Mouse (Mus musculus): ENCODE measurements around the gene Gm21748.
"Not testable (repeated sequence)": the region's sequence is repeated elsewhere in the genome, so short reads cannot be mapped to it uniquely, and the experiment has no call there.

Gm21748 gene

GRCm38 (mm10) chrY:90839077-90839476 lies at the start of gene Gm21748:
Gene Gm21748, minus strand, starts transcription at chrY:90839177.
- not testable (repeated sequence) for DNase-seq (ENCODE audit: low spot score)
